Mouse (Mus musculus) ES-E14 (cell line): ENCODE results near the gene Ebf3.

Experiments
- CHD2 ChIP-seq: IDR thresholded peaks from 2 replicates; pipeline ENCODE4 v1.6.1; 2014; ENCODE audit warnings: mild to moderate bottlenecking, low read depth, low read length, inconsistent platforms
- HCFC1 ChIP-seq: IDR thresholded peaks from 2 replicates; pipeline ENCODE4 v1.6.1; 2012; ENCODE audit warnings: low read length, inconsistent platforms, borderline replicate concordance; ENCODE audit not compliant: insufficient read depth
- ZC3H11A ChIP-seq: IDR thresholded peaks from 2 replicates; pipeline ENCODE4 v1.6.1; 2012; ENCODE audit warnings: low read depth, mild to moderate bottlenecking, inconsistent platforms, low read length, borderline replicate concordance
- ZNF384 ChIP-seq: IDR thresholded peaks from 2 replicates; pipeline ENCODE4 v1.6.1; 2012; ENCODE audit warnings: low read depth, low read length, inconsistent platforms

- no peak for TF ChIP-seq ZC3H11A
- no peak for TF ChIP-seq ZNF384
- TF ChIP-seq CHD2: no peak
- TF ChIP-seq HCFC1: no peak
Observed at GRCm38 (mm10) chr7:137197118-137198030, 116.9 kb downstream of the Ebf3 start.
